Mouse (Mus musculus) limb, embryonic 14.5 days (tissue): ENCODE measurements around the gene Tnrc6b. TPM values are rescaled to one million over a fixed set of nuclear protein-coding genes. Genes with fewer than 3 reads are reported as not detected.

Source experiments
- ATAC-seq: fragments of 200-750 bp; cut with Nextera tagmentation; 2 replicates; pipeline ENCODE4 v1.8.0; 2017; ENCODE audit warnings: low read depth, moderate number of reproducible peaks, moderate TSS enrichment; ENCODE audit not compliant: low FRiP score
- DNase-seq: peaks from one replicate; pipeline ENCODE4 v3.0.0-alpha.2; 2015; ENCODE audit warnings: low spot score
- H3K27ac ChIP-seq: fragments of 300-500 bp; sonication (generic); replicated peaks from 2 replicates; pipeline ENCODE4 v1.5.1; 2014; ENCODE audit warnings: low read depth, mild to moderate bottlenecking, low read length, moderate library complexity, mixed read lengths
- H3K27me3 ChIP-seq: fragments of 300-500 bp; sonication (generic); 2 replicates; pipeline ENCODE4 v1.6.1; 2014; ENCODE audit warnings: low read length, mixed read lengths; ENCODE audit not compliant: control insufficient read depth, insufficient read depth
- H3K36me3 ChIP-seq: fragments of 300-500 bp; sonication (generic); 2 replicates; pipeline ENCODE4 v1.6.1; 2014; ENCODE audit warnings: mild to moderate bottlenecking, low read length, moderate library complexity, mixed read lengths; ENCODE audit not compliant: control insufficient read depth, insufficient read depth
- H3K4me1 ChIP-seq: fragments of 300-500 bp; sonication (generic); 2 replicates; pipeline ENCODE4 v1.6.1; 2014; ENCODE audit warnings: antibody characterized with exemption, low read length, mixed read lengths; ENCODE audit not compliant: control insufficient read depth, insufficient read depth
- H3K4me2 ChIP-seq: fragments of 300-500 bp; sonication (generic); replicated peaks from 2 replicates; pipeline ENCODE4 v1.6.1; 2014; ENCODE audit warnings: low read depth, mild to moderate bottlenecking, low read length, moderate library complexity; ENCODE audit not compliant: severe bottlenecking
- H3K4me3 ChIP-seq: fragments of 300-500 bp; sonication (generic); replicated peaks from 2 replicates; pipeline ENCODE4 v1.5.1; 2014; ENCODE audit warnings: low read length
- H3K9ac ChIP-seq: fragments of 300-500 bp; sonication (generic); 2 replicates; pipeline ENCODE4 v1.6.1; 2014; ENCODE audit warnings: mild to moderate bottlenecking, low read depth, low read length, moderate library complexity; ENCODE audit not compliant: severe bottlenecking
- H3K9me3 ChIP-seq: fragments of 300-500 bp; sonication (generic); 2 replicates; pipeline ENCODE4 v1.6.1; 2016; ENCODE audit warnings: low read length; ENCODE audit not compliant: control insufficient read depth
- POLR2A ChIP-seq: fragments of 200-500 bp; IDR thresholded peaks from 2 replicates; pipeline ENCODE4 v1.8.0; 2012; ENCODE audit warnings: inconsistent platforms, mild to moderate bottlenecking, moderate library complexity, borderline replicate concordance; ENCODE audit not compliant: insufficient read depth, insufficient read length; ENCODE audit errors: extremely low read depth
- WGBS: fragments of 180-500 bp; shearing (Covaris S2); extraction: QIAGEN DNeasy Blood & Tissue Kit; methylation state at CpG from one replicate; pipeline ENCODE4 v1.1.7; 2014; 5-methylcytosine and 5-hydroxymethylcytosine counted together
- polyA plus RNA-seq, 2 experiments: library from polyadenylated mRNA; depleted of rRNA in 1 of 2; stranded (reverse) in 1 of 2; unstranded in 1 of 2; fragments of >200 nt; fragmentation: Nextera tagmentation in 1 of 2; extraction: Ambion mirVana in 1 of 2; gene quantifications; 2 replicates each; pipeline versions ENCODE4 v1.2.1 to v1.2.3; 2012 to 2014

Tnrc6b gene
- polyA plus RNA-seq, 2 experiments = 12.5 to 15.8 TPM

- Histone ChIP-seq H3K4me3 (no peak overlapping the region), H3K9me3 (no peaks in the 10 kb centered on the region), H3K9ac (no peak overlapping the region), H3K36me3 (peaks cover 3% of the 10 kb centered on the region), H3K27me3 (no peaks in the 10 kb centered on the region), H3K4me1 (peaks cover 10% of the 10 kb centered on the region; the same call in 1 of the 2 replicates), H3K4me2 (no peak overlapping the region), H3K27ac (no peak overlapping the region)
- TF ChIP-seq POLR2A = no peak
- WGBS = 67% methylated on average over 5 of the region's 5 CpGs
- ATAC-seq (no peak), DNase-seq (no peak)
Measured at GRCm38 (mm10) chr15:80807162-80807561, 96.0 kb downstream of the Tnrc6b start.

- whole genome bisulfite sequencing = 96% methylated on average over 3 of the region's 3 CpGs
Measured at GRCm38 (mm10) chr15:80810226-80810625, 99.1 kb downstream of the Tnrc6b start.

GRCm38 (mm10) chr15:80812840-80813239 is 101.7 kb downstream of the Tnrc6b start:
- no peaks in the 10 kb centered on the region for H3K4me1 ChIP-seq
- no peak overlapping the region for H3K27ac ChIP-seq
- H3K27me3 ChIP-seq = no peaks in the 10 kb centered on the region
- no peak overlapping the region for H3K4me3 ChIP-seq
- DNase-seq = no peak
- TF ChIP-seq POLR2A = no peak
- H3K36me3 ChIP-seq = peaks cover 3% of the 10 kb centered on the region; the same call in 1 of the 2 replicates
- ATAC-seq = no peak
- H3K9ac ChIP-seq = no peak overlapping the region
- no peaks in the 10 kb centered on the region for H3K9me3 ChIP-seq
- no peak overlapping the region for H3K4me2 ChIP-seq
- WGBS = 92% methylated on average over 4 of the region's 4 CpGs

More at GRCm38 (mm10) chr15:80810226-80810625, 99.1 kb downstream of the Tnrc6b start:
- no peaks in the 10 kb centered on the region for H3K4me1 ChIP-seq
- no peak for ATAC-seq
- H3K9me3 ChIP-seq = no peaks in the 10 kb centered on the region
- no peaks in the 10 kb centered on the region for H3K27me3 ChIP-seq
- no peak overlapping the region for H3K9ac ChIP-seq
- H3K36me3 ChIP-seq = peaks cover 3% of the 10 kb centered on the region; the same call in 1 of the 2 replicates
- H3K4me2 ChIP-seq = no peak overlapping the region
- H3K27ac ChIP-seq = no peak overlapping the region
- DNase-seq = no peak
- no peak for TF ChIP-seq POLR2A
- no peak overlapping the region for H3K4me3 ChIP-seq

GRCm38 (mm10) chr15:80814792-80815191 is 103.7 kb downstream of the Tnrc6b start:
- Histone ChIP-seq H3K4me3 (no peak overlapping the region), H3K27me3 (no peaks in the 10 kb centered on the region), H3K4me2 (no peak overlapping the region), H3K27ac (no peak overlapping the region), H3K9ac (no peak overlapping the region), H3K4me1 (no peaks in the 10 kb centered on the region), H3K36me3 (0 out of 2 replicates have a peak, but pooled peaks cover 3% of the 10 kb centered on the region), H3K9me3 (no peaks in the 10 kb centered on the region)
- DNase-seq (no peak), ATAC-seq (no peak)
- WGBS = 75% methylated on average over 7 of the region's 7 CpGs
- no peak for TF ChIP-seq POLR2A

GRCm38 (mm10) chr15:80822276-80822675 is 111.2 kb downstream of the Tnrc6b start:
- Histone ChIP-seq H3K36me3 (0 out of 2 replicates have a peak, but pooled peaks cover 3% of the 10 kb centered on the region), H3K9ac (no peak overlapping the region), H3K9me3 (no peaks in the 10 kb centered on the region), H3K4me2 (no peak overlapping the region), H3K27ac (no peak overlapping the region), H3K4me3 (no peak overlapping the region), H3K4me1 (peaks cover 6% of the 10 kb centered on the region; the same call in 1 of the 2 replicates), H3K27me3 (no peaks in the 10 kb centered on the region)
- 29% methylated on average over 1 of the region's 1 CpGs for WGBS
- ATAC-seq = no peak
- no peak for DNase-seq
- no peak for TF ChIP-seq POLR2A
